Mouse (Mus musculus) embryonic fibroblast, embryonic 13.5 days (primary cell): ENCODE results near the gene Lrrc73.

ENCODE experiments used
- CTCF ChIP-seq: IDR thresholded peaks from 2 replicates; pipeline ENCODE4 v1.5.1; 2011; ENCODE audit warnings: mild to moderate bottlenecking, control low read depth, low read length, moderate library complexity, borderline replicate concordance; ENCODE audit not compliant: insufficient read depth
- POLR2A ChIP-seq: IDR thresholded peaks from 2 replicates; pipeline ENCODE4 v1.6.1; 2011; ENCODE audit warnings: low read depth, mild to moderate bottlenecking, control low read depth, low read length, moderate library complexity

- no peak for TF ChIP-seq CTCF
- no peak for TF ChIP-seq POLR2A
These were observed 20.5 kb downstream of the Lrrc73 start for GRCm38 (mm10) chr17:46273803-46274236.
